Mouse (Mus musculus) adrenal gland, adult 2 months (tissue): ENCODE measurements at regions not wholly inside any gene's neighbourhood (a gene's known extent, or its start where the extent isn't known, plus 50 kb on each side); places are given as distances from the start of the nearest gene placed in this dataset.

Experiments
- DNase-seq: peaks from one replicate; pipeline ENCODE4 v3.0.0; 2021

GRCm38 (mm10) chr3:62985033-62985432 is 256.3 kb upstream of the Mme start:
- DNase-seq = no peak

- DNase-seq = no peak
These were observed 264.4 kb upstream of the Mme start for GRCm38 (mm10) chr3:62976906-62977305.

GRCm38 (mm10) chr3:62963244-62963643 is 278.1 kb upstream of the Mme start:
- no peak for DNase-seq

GRCm38 (mm10) chr3:62962608-62963007 is 278.7 kb upstream of the Mme start:
- peak; percentile 56 for DNase-seq

GRCm38 (mm10) chr3:62945356-62945755 is 296.0 kb upstream of the Mme start:
- DNase-seq = no peak

GRCm38 (mm10) chr3:62938601-62939000 is 302.7 kb upstream of the Mme start:
- no peak for DNase-seq

- no peak for DNase-seq
These were observed 316.9 kb upstream of the Mme start for GRCm38 (mm10) chr3:62924441-62924840.

- DNase-seq = no peak
These were observed 312.0 kb upstream of the Gpr149 start for GRCm38 (mm10) chr3:62916899-62917298.

GRCm38 (mm10) chr3:62885104-62885503 is 280.2 kb upstream of the Gpr149 start:
- DNase-seq = no peak

GRCm38 (mm10) chr3:62882310-62883073 is 277.6 kb upstream of the Gpr149 start:
- DNase-seq = no peak

- DNase-seq = no peak
These were observed 255.8 kb upstream of the Gpr149 start for GRCm38 (mm10) chr3:62860731-62861130.

GRCm38 (mm10) chr3:62835695-62836476 is 230.9 kb upstream of the Gpr149 start:
- DNase-seq = no peak

- DNase-seq = no peak
These were observed 219.0 kb upstream of the Gpr149 start for GRCm38 (mm10) chr3:62823892-62824291.

GRCm38 (mm10) chr3:62801044-62801443 is 196.1 kb upstream of the Gpr149 start:
- DNase-seq = no peak

GRCm38 (mm10) chr3:62786233-62786632 is 181.3 kb upstream of the Gpr149 start:
- no peak for DNase-seq
